Mouse (Mus musculus) myocyte (in vitro differentiated cells): ENCODE data around the gene Celf2.

Experiments used
- CEBPB ChIP-seq: IDR thresholded peaks from 2 replicates; pipeline ENCODE4 v1.6.1; 2011; ENCODE audit warnings: mild to moderate bottlenecking, moderate library complexity; ENCODE audit not compliant: poor library complexity, insufficient read depth, severe bottlenecking
- E2F4 ChIP-seq: IDR thresholded peaks from one replicate; pipeline ENCODE4 v1.6.1; 2011; ENCODE audit warnings: mild to moderate bottlenecking, control low read depth, moderate library complexity; ENCODE audit not compliant: insufficient read depth
- MAX ChIP-seq: IDR thresholded peaks from one replicate; pipeline ENCODE4 v1.6.1; 2011; ENCODE audit warnings: low read depth, mild to moderate bottlenecking, control low read depth
- MYOD1 ChIP-seq, 3 experiments: IDR thresholded peaks; one replicate each; pipeline ENCODE4 v1.6.1; 2011; ENCODE audit warnings: control low read depth in 2 of 3, low read depth in 2 of 3, mild to moderate bottlenecking in 2 of 3, moderate library complexity in 1 of 3; ENCODE audit not compliant: insufficient read length in 2 of 3, control insufficient read depth in 1 of 3
- POLR2A ChIP-seq: IDR thresholded peaks from one replicate; pipeline ENCODE4 v1.6.1; 2011; ENCODE audit warnings: low read depth, mild to moderate bottlenecking, control low read depth, moderate library complexity; ENCODE audit not compliant: insufficient read length
- POLR2AphosphoS2 ChIP-seq: IDR thresholded peaks from one replicate; pipeline ENCODE4 v1.6.1; 2011; ENCODE audit warnings: low read depth, control low read depth; ENCODE audit not compliant: insufficient read length
- REST ChIP-seq: IDR thresholded peaks from one replicate; pipeline ENCODE4 v1.6.1; 2011; ENCODE audit warnings: mild to moderate bottlenecking, control low read depth, moderate library complexity; ENCODE audit not compliant: insufficient read depth, insufficient read length
- TCF12 ChIP-seq: IDR thresholded peaks from one replicate; pipeline ENCODE4 v1.6.1; 2011; ENCODE audit warnings: mild to moderate bottlenecking, control low read depth; ENCODE audit not compliant: poor library complexity, insufficient read depth, severe bottlenecking

- no peak for TF ChIP-seq POLR2A
- no peak for TF ChIP-seq CEBPB
- no peak for TF ChIP-seq TCF12
- no peak for TF ChIP-seq MYOD1 (IDR thresholded peaks at IDR 0.05; ENCODE audit: control insufficient read depth in 1 of 3, insufficient read length in 2 of 3, low read depth in 2 of 3)
- TF ChIP-seq MAX: no peak
- no peak for TF ChIP-seq E2F4
- TF ChIP-seq POLR2AphosphoS2: no peak
- no peak for TF ChIP-seq REST
These were observed 282.6 kb downstream of the Celf2 start for GRCm38 (mm10) chr2:7226785-7227184.
